Mouse (Mus musculus) heart, postnatal 0 days (tissue): ENCODE measurements around the gene Eipr1.

Experiments
- CTCF ChIP-seq: IDR thresholded peaks from 2 replicates; pipeline ENCODE4 v1.5.1; 2016; ENCODE audit warnings: antibody characterized with exemption, control low read depth, low read depth
- EP300 ChIP-seq: IDR thresholded peaks from 2 replicates; pipeline ENCODE4 v1.6.1; 2016; ENCODE audit warnings: antibody characterized with exemption, low read depth

DNA sequence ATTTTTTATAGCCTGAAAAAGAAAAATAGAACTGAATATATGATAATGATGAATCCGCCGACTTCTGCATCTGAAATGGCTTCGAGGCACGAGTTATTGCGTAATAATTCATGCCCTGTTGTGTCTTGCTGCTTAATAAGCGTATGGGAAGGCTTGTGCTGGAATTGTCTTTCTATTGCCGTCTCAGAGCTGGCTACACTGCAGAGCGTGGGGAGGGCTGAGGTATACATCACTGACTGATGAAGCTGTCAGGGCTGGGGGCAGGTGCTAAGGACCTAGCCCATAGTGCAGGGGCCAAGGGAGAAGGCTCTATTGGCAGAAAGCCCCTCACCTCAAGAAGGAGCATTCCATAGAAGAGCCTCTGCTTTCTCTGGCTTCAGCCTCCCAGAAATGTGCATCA, 123.9 kb downstream of the Eipr1 start:
- TF ChIP-seq CTCF (no peak), EP300 (no peak)
